Mouse (Mus musculus) myocyte (in vitro differentiated cells): ENCODE results near the gene Xpnpep1.

Source experiments
- E2F4 ChIP-seq: IDR thresholded peaks from one replicate; pipeline ENCODE4 v1.6.1; 2011; ENCODE audit warnings: mild to moderate bottlenecking, control low read depth, moderate library complexity; ENCODE audit not compliant: insufficient read depth
- POLR2A ChIP-seq: IDR thresholded peaks from one replicate; pipeline ENCODE4 v1.6.1; 2011; ENCODE audit warnings: low read depth, mild to moderate bottlenecking, control low read depth, moderate library complexity; ENCODE audit not compliant: insufficient read length
- POLR2AphosphoS2 ChIP-seq: IDR thresholded peaks from one replicate; pipeline ENCODE4 v1.6.1; 2011; ENCODE audit warnings: low read depth, control low read depth; ENCODE audit not compliant: insufficient read length
- TCF3 ChIP-seq: IDR thresholded peaks from one replicate; pipeline ENCODE4 v1.6.1; 2011; ENCODE audit warnings: low read depth, control low read depth; ENCODE audit not compliant: insufficient read length
- USF1 ChIP-seq: IDR thresholded peaks from one replicate; pipeline ENCODE4 v1.6.1; 2011; ENCODE audit warnings: low read depth, mild to moderate bottlenecking, control low read depth, moderate library complexity

GRCm38 (mm10) chr19:52979020-52979711, 60.8 kb downstream of the Xpnpep1 start:
- no peak for TF ChIP-seq POLR2AphosphoS2
- TF ChIP-seq TCF3: no peak
- no peak for TF ChIP-seq E2F4
- no peak for TF ChIP-seq USF1
- no peak for TF ChIP-seq POLR2A
